Mouse (Mus musculus): ENCODE data around the gene Apc2.
"Not testable (repeated sequence)": the region's sequence is repeated elsewhere in the genome, so short reads cannot be mapped to it uniquely, and the experiment has no call there.

The Apc2 gene

DNA sequence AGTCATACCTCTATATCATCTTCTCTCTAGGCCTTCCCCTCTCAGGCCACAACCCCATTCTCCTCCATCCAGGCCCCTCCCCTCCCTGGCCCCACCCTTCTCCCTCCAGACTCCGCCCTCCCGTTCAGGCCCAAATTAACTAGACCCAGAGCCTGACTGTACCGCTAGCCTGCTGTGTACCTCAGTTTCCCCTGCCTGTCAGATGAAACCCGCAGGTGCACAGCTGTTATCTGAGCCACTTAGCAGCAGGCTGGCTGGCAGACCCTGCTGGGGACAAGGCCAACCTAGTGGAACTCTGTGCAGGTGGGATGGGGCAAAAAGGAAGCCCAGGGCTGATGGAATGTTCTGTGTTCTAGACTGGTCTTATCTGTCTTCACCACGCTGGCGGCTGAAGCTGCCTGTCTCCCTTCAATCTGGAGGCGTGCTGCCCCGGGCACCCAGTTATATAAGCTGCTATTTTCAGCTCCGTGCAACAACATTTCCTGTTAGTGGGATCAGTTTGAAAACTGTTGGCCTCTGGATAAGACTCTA lies 48.4 kb downstream of the Apc2 start:
- Histone ChIP-seq H3K4me1 (replicated peaks; ENCODE audit: low read depth, low read length) (peaks cover 88% of the 10 kb centered on the region), H3K36me3 (ENCODE audit: insufficient read depth, low read length) (no peaks in the 10 kb centered on the region), H3K4me3 (replicated peaks; ENCODE audit: low read length) (peak overlapping the region; percentile 76), H3K27me3 (ENCODE audit: insufficient read depth, low read length) (peaks cover 63% of the 10 kb centered on the region), H3K9me3 (ENCODE audit: low read length) (no peaks in the 10 kb centered on the region)
- TF ChIP-seq POU5F1 (IDR thresholded peaks at IDR 0.05; ENCODE audit: borderline replicate concordance, low read length) (no peak), NANOG (IDR thresholded peaks at IDR 0.05; ENCODE audit: borderline replicate concordance, low read length) (no peak), CTCF (conservative IDR thresholded peaks at IDR 0.05; ENCODE audit: low read length) (no peak)

DNA sequence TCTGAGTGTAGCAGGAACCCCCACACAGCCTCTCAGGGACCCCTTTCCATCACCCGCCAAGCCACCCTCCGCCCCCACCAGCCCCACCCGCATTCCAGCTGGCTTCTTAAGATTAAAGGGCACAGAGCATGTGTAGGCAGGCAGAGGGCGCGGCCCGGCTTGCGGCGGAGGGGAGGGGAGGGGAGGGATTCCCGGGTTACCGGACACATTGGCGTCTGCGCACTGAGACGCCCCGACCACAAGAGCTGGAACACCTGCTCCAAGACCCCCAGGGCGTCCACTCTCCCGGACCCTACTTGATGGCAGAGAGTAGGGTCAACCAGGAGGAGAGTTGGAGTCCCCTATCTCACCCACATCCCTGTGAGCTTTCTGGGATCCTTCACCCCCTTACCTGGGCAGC lies 49.3 kb downstream of the Apc2 start:
- H3K27me3 ChIP-seq (ENCODE audit: insufficient read depth, low read length), result peaks cover 73% of the 10 kb centered on the region
- H3K4me3 ChIP-seq (replicated peaks; ENCODE audit: low read length), result peak overlapping the region; percentile 66
- no peaks in the 10 kb centered on the region for H3K9me3 ChIP-seq (ENCODE audit: low read length)
- TF ChIP-seq NANOG (IDR thresholded peaks at IDR 0.05; ENCODE audit: borderline replicate concordance, low read length) (no peak), POU5F1 (IDR thresholded peaks at IDR 0.05; ENCODE audit: borderline replicate concordance, low read length) (no peak), CTCF (conservative IDR thresholded peaks at IDR 0.05; ENCODE audit: low read length) (no peak)
- H3K4me1 ChIP-seq (replicated peaks; ENCODE audit: low read depth, low read length), result peaks cover 87% of the 10 kb centered on the region
- H3K36me3 ChIP-seq (ENCODE audit: insufficient read depth, low read length), result no peaks in the 10 kb centered on the region

- not testable (repeated sequence) for H3K4me3 ChIP-seq (replicated peaks; ENCODE audit: low read length); H3K9me3 ChIP-seq (ENCODE audit: low read length)
These were observed 50.2 kb downstream of the Apc2 start for GRCm38 (mm10) chr10:80345929-80346328.

GRCm38 (mm10) chr10:80347514-80347967 lies 51.8 kb downstream of the Apc2 start:
- Histone ChIP-seq H3K4me3 (replicated peaks; ENCODE audit: low read length) (peak overlapping the region; percentile 77), H3K4me1 (replicated peaks; ENCODE audit: low read depth, low read length) (peaks cover 85% of the 10 kb centered on the region)

More at GRCm38 (mm10) chr10:80345929-80346328, 50.2 kb downstream of the Apc2 start:
- Histone ChIP-seq H3K27me3 (ENCODE audit: insufficient read depth, low read length) (peaks cover 71% of the 10 kb centered on the region), H3K4me1 (replicated peaks; ENCODE audit: low read depth, low read length) (peaks cover 85% of the 10 kb centered on the region)
- not testable (repeated sequence) for H3K36me3 ChIP-seq (ENCODE audit: insufficient read depth, low read length)

GRCm38 (mm10) chr10:80348244-80348781 lies 52.5 kb downstream of the Apc2 start, which contains the start of gene Adamtsl5:
TSS of gene Adamtsl5 (minus strand) at chr10:80348412.
- TF ChIP-seq POU5F1 (IDR thresholded peaks at IDR 0.05; ENCODE audit: borderline replicate concordance, low read length) (no peak), NANOG (IDR thresholded peaks at IDR 0.05; ENCODE audit: borderline replicate concordance, low read length) (no peak), CTCF (conservative IDR thresholded peaks at IDR 0.05; ENCODE audit: low read length) (no peak)
- H3K4me3 ChIP-seq (replicated peaks; ENCODE audit: low read length), result peak within 1 kb of the TSS; percentile 77
- peaks cover 76% of the 10 kb centered on the region for H3K27me3 ChIP-seq (ENCODE audit: insufficient read depth, low read length)
- H3K9me3 ChIP-seq (ENCODE audit: low read length), result no peaks in the 10 kb centered on the region
- no peaks in the 10 kb centered on the region for H3K36me3 ChIP-seq (ENCODE audit: insufficient read depth, low read length)
- H3K4me1 ChIP-seq (replicated peaks; ENCODE audit: low read depth, low read length), result peaks cover 88% of the 10 kb centered on the region

More at GRCm38 (mm10) chr10:80347514-80347967, 51.8 kb downstream of the Apc2 start:
- TF ChIP-seq POU5F1 (IDR thresholded peaks at IDR 0.05; ENCODE audit: borderline replicate concordance, low read length) (no peak), CTCF (conservative IDR thresholded peaks at IDR 0.05; ENCODE audit: low read length) (no peak), NANOG (IDR thresholded peaks at IDR 0.05; ENCODE audit: borderline replicate concordance, low read length) (no peak)
- peaks cover 71% of the 10 kb centered on the region for H3K27me3 ChIP-seq (ENCODE audit: insufficient read depth, low read length)
- no peaks in the 10 kb centered on the region for H3K9me3 ChIP-seq (ENCODE audit: low read length)
- H3K36me3 ChIP-seq (ENCODE audit: insufficient read depth, low read length), result no peaks in the 10 kb centered on the region

GRCm38 (mm10) chr10:80348981-80349380 lies 53.2 kb downstream of the Apc2 start:
- no peaks in the 10 kb centered on the region for H3K36me3 ChIP-seq (ENCODE audit: insufficient read depth, low read length)
- TF ChIP-seq NANOG (IDR thresholded peaks at IDR 0.05; ENCODE audit: borderline replicate concordance, low read length) (no peak), CTCF (conservative IDR thresholded peaks at IDR 0.05; ENCODE audit: low read length) (0 out of 2 replicates have a peak, but pooled peaks have one; percentile 4)
- H3K9me3 ChIP-seq (ENCODE audit: low read length), result no peaks in the 10 kb centered on the region
- H3K4me1 ChIP-seq (replicated peaks; ENCODE audit: low read depth, low read length), result peaks cover 85% of the 10 kb centered on the region
- H3K27me3 ChIP-seq (ENCODE audit: insufficient read depth, low read length), result peaks cover 83% of the 10 kb centered on the region
- peak overlapping the region; percentile 77 for H3K4me3 ChIP-seq (replicated peaks; ENCODE audit: low read length)

- H3K9me3 ChIP-seq (ENCODE audit: low read length), result no peaks in the 10 kb centered on the region
- peaks cover 74% of the 10 kb centered on the region for H3K4me1 ChIP-seq (replicated peaks; ENCODE audit: low read depth, low read length)
- H3K27me3 ChIP-seq (ENCODE audit: insufficient read depth, low read length), result peaks cover 89% of the 10 kb centered on the region
- TF ChIP-seq NANOG (IDR thresholded peaks at IDR 0.05; ENCODE audit: borderline replicate concordance, low read length) (no peak), CTCF (conservative IDR thresholded peaks at IDR 0.05; ENCODE audit: low read length) (peak; percentile 95)
- no peaks in the 10 kb centered on the region for H3K36me3 ChIP-seq (ENCODE audit: insufficient read depth, low read length)
- no peak overlapping the region for H3K4me3 ChIP-seq (replicated peaks; ENCODE audit: low read length)
These were observed 54.5 kb downstream of the Apc2 start for GRCm38 (mm10) chr10:80350292-80350691.

DNA sequence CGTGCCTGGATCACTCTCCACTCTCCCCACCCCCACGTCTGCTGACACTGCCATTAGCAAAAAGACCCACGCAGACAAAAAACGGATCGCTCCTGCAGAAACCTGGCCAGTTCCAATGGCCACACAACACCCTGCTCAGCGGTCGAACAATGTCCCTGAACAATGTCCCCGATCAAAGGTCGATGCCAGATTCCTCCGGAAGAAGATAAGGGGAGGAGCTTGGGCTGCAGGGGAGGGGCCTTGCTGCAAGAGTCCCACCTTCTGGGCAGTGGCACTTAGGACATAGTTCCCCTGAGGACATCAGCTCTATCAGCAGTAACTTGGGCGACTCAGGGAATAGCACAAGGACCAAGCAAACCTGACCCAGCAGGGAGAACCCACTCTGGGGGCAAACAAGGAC lies 56.1 kb downstream of the Apc2 start:
- H3K9me3 ChIP-seq (ENCODE audit: low read length), result no peaks in the 10 kb centered on the region
- peaks cover 73% of the 10 kb centered on the region for H3K4me1 ChIP-seq (replicated peaks; ENCODE audit: low read depth, low read length)
- no peak for TF ChIP-seq POU5F1 (IDR thresholded peaks at IDR 0.05; ENCODE audit: borderline replicate concordance, low read length)
- no peak for TF ChIP-seq NANOG (IDR thresholded peaks at IDR 0.05; ENCODE audit: borderline replicate concordance, low read length)
- no peak for TF ChIP-seq CTCF (conservative IDR thresholded peaks at IDR 0.05; ENCODE audit: low read length)
- H3K27me3 ChIP-seq (ENCODE audit: insufficient read depth, low read length), result peaks cover 95% of the 10 kb centered on the region
- no peaks in the 10 kb centered on the region for H3K36me3 ChIP-seq (ENCODE audit: insufficient read depth, low read length)
- no peak overlapping the region for H3K4me3 ChIP-seq (replicated peaks; ENCODE audit: low read length)

DNA sequence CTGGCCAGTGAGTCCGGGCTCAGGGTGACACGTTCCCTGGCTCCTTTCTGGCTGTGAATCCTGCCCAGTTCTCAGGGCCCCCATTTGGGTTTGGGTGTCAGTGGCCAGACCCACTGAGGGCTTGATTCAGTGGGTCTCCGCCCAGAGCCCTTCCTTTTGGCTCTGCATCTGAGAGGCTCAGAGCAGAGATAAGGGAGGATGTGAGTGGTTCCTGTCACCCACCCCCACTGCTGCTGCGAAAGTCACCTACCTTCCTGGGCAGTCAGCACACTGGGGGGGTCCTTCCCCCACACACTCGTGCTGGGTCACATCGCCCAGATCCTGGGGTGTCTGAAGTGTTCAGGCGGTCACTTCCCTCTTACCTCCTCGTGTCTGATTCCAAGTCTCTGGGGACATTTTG lies 57.0 kb downstream of the Apc2 start:
- H3K27me3 ChIP-seq (ENCODE audit: insufficient read depth, low read length), result peaks cover 96% of the 10 kb centered on the region
- peaks cover 74% of the 10 kb centered on the region for H3K4me1 ChIP-seq (replicated peaks; ENCODE audit: low read depth, low read length)
- H3K36me3 ChIP-seq (ENCODE audit: insufficient read depth, low read length), result no peaks in the 10 kb centered on the region
- TF ChIP-seq NANOG (IDR thresholded peaks at IDR 0.05; ENCODE audit: borderline replicate concordance, low read length) (no peak), CTCF (conservative IDR thresholded peaks at IDR 0.05; ENCODE audit: low read length) (no peak), POU5F1 (IDR thresholded peaks at IDR 0.05; ENCODE audit: borderline replicate concordance, low read length) (no peak)
- peak overlapping the region; percentile 20 for H3K4me3 ChIP-seq (replicated peaks; ENCODE audit: low read length)
- H3K9me3 ChIP-seq (ENCODE audit: low read length), result no peaks in the 10 kb centered on the region

All from E14TG2a.4 (cell line).